Comparison of ENCODE assay signal across 8 mouse cellular contexts in genomic region chr8:11312349-11313175, GRCm38 (mm10). TPM values are rescaled to one million over a fixed set of nuclear protein-coding genes. Genes with fewer than 3 reads are reported as not detected.
DNase-seq lines count a peak whose midpoint lies in the region; ATAC-seq and TF ChIP-seq lines count a peak whose summit lies in the region.

Gene Col4a2 (plus strand): TSS chr8:11312805.
Gene Col4a1 (minus strand): TSS chr8:11312826.

- H3K4me2 ChIP-seq in forebrain, postnatal 0 days (ENCODE audit: low read depth) = peak within 1 kb of the TSS; percentile 89
- peak within 1 kb of the TSS; percentile 54 for H3K4me2 ChIP-seq in liver, embryonic 14.5 days (ENCODE audit: low read depth)
- H3K4me2 ChIP-seq in neural tube, embryonic 15.5 days = peak within 1 kb of the TSS; percentile 93

- peak; percentile 91 for ATAC-seq in forebrain, postnatal 0 days
- ATAC-seq in liver, embryonic 14.5 days (ENCODE audit: insufficient read depth) = no peak
- peak; percentile 65; the same call in 1 of the 2 replicates for ATAC-seq in neural tube, embryonic 15.5 days (ENCODE audit: low FRiP score)

- no peak for TF ChIP-seq EP300 in liver, embryonic 14.5 days (IDR thresholded peaks at IDR 0.05; ENCODE audit: low read depth)

- H3K4me1 ChIP-seq in forebrain, postnatal 0 days (ENCODE audit: insufficient read depth) = peaks cover 10% of the 10 kb centered on the region
- H3K4me1 ChIP-seq in liver, embryonic 14.5 days (replicated peaks; ENCODE audit: control insufficient read depth in 2 of 2, insufficient read depth in 2 of 2, low read length in 1 of 2) = 0 out of 4 replicates have a peak, but pooled peaks cover 0 to 3% of the 10 kb centered on the region in 2 experiments
- H3K4me1 ChIP-seq in neural tube, embryonic 15.5 days = peaks cover 33% of the 10 kb centered on the region

- 2% methylated on average over 81 of the region's 87 CpGs for WGBS in forebrain, postnatal 0 days
- under 1% methylated on average over 83 of the region's 87 CpGs for WGBS in liver, embryonic 14.5 days (ENCODE audit: insufficient replicate concordance)
- WGBS in neural tube, embryonic 15.5 days = under 1% methylated on average over 77 of the region's 87 CpGs

- H3K27ac ChIP-seq in forebrain, postnatal 0 days (ENCODE audit: low read depth, low read length) = peak within 1 kb of the TSS; percentile 70
- no peak within 1 kb of the TSS for H3K27ac ChIP-seq in liver, embryonic 14.5 days
- H3K27ac ChIP-seq in neural tube, embryonic 15.5 days (replicated peaks) = peak within 1 kb of the TSS; percentile 67

- peaks cover 6% of the 10 kb centered on the region for H3K27me3 ChIP-seq in forebrain, postnatal 0 days (ENCODE audit: insufficient read depth, low read length)
- peaks cover 37% of the 10 kb centered on the region for H3K27me3 ChIP-seq in liver, embryonic 14.5 days (ENCODE audit: control insufficient read depth, insufficient read depth, low read length)
- peaks cover 73% of the 10 kb centered on the region for H3K27me3 ChIP-seq in neural tube, embryonic 15.5 days (replicated peaks)

- no peaks in the 10 kb centered on the region for H3K36me3 ChIP-seq in forebrain, postnatal 0 days (ENCODE audit: insufficient read depth)
- no peaks in the 10 kb centered on the region for H3K36me3 ChIP-seq in liver, embryonic 14.5 days (replicated peaks; ENCODE audit: control insufficient read depth, insufficient read depth, low read depth)
- no peaks in the 10 kb centered on the region for H3K36me3 ChIP-seq in neural tube, embryonic 15.5 days

- intact Hi-C loops in heart, postnatal 10 days (cut with DNase I) = loop anchor here (1.0 to 5.0 kb wide), 3 partner anchors 35 to 81 kb away; no protein-coding TSS in a partner anchor

- peak within 1 kb of the TSS; percentile 72 for H3K4me3 ChIP-seq in forebrain, postnatal 0 days (ENCODE audit: low read depth, low read length)
- peak within 1 kb of the TSS; percentile 48 to 52 for H3K4me3 ChIP-seq in liver, embryonic 14.5 days (ENCODE audit: insufficient read depth in 1 of 2, low read depth in 2 of 2, low read length in 2 of 2)
- H3K4me3 ChIP-seq in neural tube, embryonic 15.5 days (replicated peaks) = peak within 1 kb of the TSS; percentile 60

- TF ChIP-seq CTCF in forebrain, postnatal 0 days (IDR thresholded peaks at IDR 0.05; ENCODE audit: low read depth) = no peak
- no peak for TF ChIP-seq CTCF in liver, embryonic 14.5 days (IDR thresholded peaks at IDR 0.05; ENCODE audit: low read depth)

- H3K9me3 ChIP-seq in forebrain, postnatal 0 days (ENCODE audit: low read length) = no peaks in the 10 kb centered on the region
- no peaks in the 10 kb centered on the region for H3K9me3 ChIP-seq in liver, embryonic 14.5 days (ENCODE audit: control insufficient read depth, low read length)
- H3K9me3 ChIP-seq in neural tube, embryonic 15.5 days (replicated peaks) = no peaks in the 10 kb centered on the region

- H3K9ac ChIP-seq in forebrain, postnatal 0 days = peak within 1 kb of the TSS; percentile 77
- no peak within 1 kb of the TSS for H3K9ac ChIP-seq in liver, embryonic 14.5 days (replicated peaks)
- peak within 1 kb of the TSS; percentile 64 for H3K9ac ChIP-seq in neural tube, embryonic 15.5 days (replicated peaks)

- DNase-seq in 3134 (ENCODE audit: extremely low read depth, insufficient read length, low spot score) = peak; percentile 87
- peak; percentile 89 for DNase-seq in adrenal gland, postnatal 14 days
- peak; percentile 86 for DNase-seq in forebrain, postnatal 0 days
- DNase-seq in heart, postnatal 10 days = peak; percentile 82 to 90
- DNase-seq in kidney, postnatal 4 days = peak; percentile 86 to 92
- no peak for DNase-seq in liver, embryonic 14.5 days (ENCODE audit: low read depth in 3 of 3, low spot score in 3 of 3)
- DNase-seq in urinary bladder, postnatal 36 days (ENCODE audit: low spot score in 2 of 2) = peak; percentile 45 to 75

RNA-seq across cellular contexts. Expression of gene Col4a2, which starts in this region (rescaled TPM):
- 341 and 356 TPM in 2 replicates for total RNA-seq in adrenal gland, postnatal 14 days (2021)
- total RNA-seq in forebrain, postnatal 0 days (2014; rRNA removed) = 57.0 and 95.7 TPM in 2 replicates
- 23.1 and 26.6 TPM in 2 replicates for polyA plus RNA-seq in forebrain, postnatal 0 days (2015; fragmentation: Nextera tagmentation; extraction: Ambion mirVana)
- 100 to 1,000 TPM; 697 to 713 TPM for total RNA-seq in heart, postnatal 10 days (2021)
- 4.7 TPM in 2 replicates for polyA plus RNA-seq in liver, embryonic 14.5 days (2012; rRNA removed)
- polyA plus RNA-seq in liver, embryonic 14.5 days (2014; fragmentation: Nextera tagmentation; extraction: Ambion mirVana) = 4.9 and 5.3 TPM in 2 replicates
- polyA plus RNA-seq in neural tube, embryonic 15.5 days (2015; fragmentation: Nextera tagmentation; extraction: Ambion mirVana) = 35.4 and 43.7 TPM in 2 replicates

RNA-seq across cellular contexts. Expression of gene Col4a1, which starts in this region (rescaled TPM):
- total RNA-seq in adrenal gland, postnatal 14 days (2021) = 574 and 650 TPM in 2 replicates
- total RNA-seq in forebrain, postnatal 0 days (2014; rRNA removed) = 114 and 217 TPM in 2 replicates
- polyA plus RNA-seq in forebrain, postnatal 0 days (2015; fragmentation: Nextera tagmentation; extraction: Ambion mirVana) = 43.1 and 45.1 TPM in 2 replicates
- 1,000 to 10,000 TPM; 1,260 to 1,378 TPM for total RNA-seq in heart, postnatal 10 days (2021)
- polyA plus RNA-seq in liver, embryonic 14.5 days (2012; rRNA removed) = 15.4 and 16.3 TPM in 2 replicates
- 13.5 and 14.4 TPM in 2 replicates for polyA plus RNA-seq in liver, embryonic 14.5 days (2014; fragmentation: Nextera tagmentation; extraction: Ambion mirVana)
- polyA plus RNA-seq in neural tube, embryonic 15.5 days (2015; fragmentation: Nextera tagmentation; extraction: Ambion mirVana) = 79.3 and 96.2 TPM in 2 replicates

Comparison
In these comparisons a context has a peak if more than half of its experiments do, and no peak if none do; other contexts are left out.
1. DNase-seq: peak in 3134 (single experiment), adrenal gland, postnatal 14 days (single experiment), forebrain, postnatal 0 days (single experiment), heart, postnatal 10 days (2 of 2), kidney, postnatal 4 days (2 of 2) and urinary bladder, postnatal 36 days (2 of 2); none in liver, embryonic 14.5 days (0 of 3).
2. Peak in every context shown above with its lines, with median percentiles within 50 percentile points of each other: H3K4me2 ChIP-seq and H3K4me3 ChIP-seq.